Mouse (Mus musculus) gastrocnemius, postnatal 14 days (tissue): Measurements from ENCODE around the gene Slc4a4. TPM values are rescaled to one million over a fixed set of nuclear protein-coding genes. Genes with fewer than 3 reads are reported as not detected.

Experiments used
- DNase-seq: peaks from one replicate; pipeline ENCODE4 v3.0.0; 2021; ENCODE audit warnings: mixed read lengths
- intact Hi-C: fragments of 180-260 bp; cut with DNase I; formaldehyde crosslinking; loops from one replicate; pipeline ENCODE4 v1.15.1; 2025; ENCODE audit warnings: low total_unique reads
- total RNA-seq, 2 experiments: library from RNA; stranded (reverse); gene quantifications; 2 replicates each; pipeline ENCODE4 v1.2.3; 2021

The Slc4a4 gene
- total RNA-seq, 2 experiments from 2014 or later, result 4.7 to 6.0 TPM

DNA sequence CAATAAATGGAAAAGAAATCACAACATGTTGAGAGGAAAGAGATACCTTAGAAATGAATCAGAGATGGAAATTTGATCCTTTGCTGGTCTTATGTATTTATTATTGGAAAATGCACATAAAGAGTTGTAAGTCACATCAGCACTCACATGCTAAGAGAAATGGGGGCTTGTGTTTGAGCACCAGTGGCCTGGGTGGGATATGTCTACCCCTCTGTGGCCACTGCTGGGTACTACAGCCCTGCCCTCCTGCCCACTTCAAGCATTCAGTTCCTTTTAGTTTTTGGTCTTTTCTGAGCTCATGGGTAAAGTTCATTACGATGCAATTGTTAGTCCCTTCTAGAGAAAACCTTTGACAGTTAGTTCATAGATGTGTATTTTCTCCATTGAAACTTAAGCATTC is 335.0 kb downstream of the Slc4a4 start:
- peak; percentile 9 for DNase-seq
- intact Hi-C loops, result loop anchor here (2.0 to 5.0 kb wide), 2 partner anchors 295 to 429 kb away; no protein-coding TSS in a partner anchor

DNA sequence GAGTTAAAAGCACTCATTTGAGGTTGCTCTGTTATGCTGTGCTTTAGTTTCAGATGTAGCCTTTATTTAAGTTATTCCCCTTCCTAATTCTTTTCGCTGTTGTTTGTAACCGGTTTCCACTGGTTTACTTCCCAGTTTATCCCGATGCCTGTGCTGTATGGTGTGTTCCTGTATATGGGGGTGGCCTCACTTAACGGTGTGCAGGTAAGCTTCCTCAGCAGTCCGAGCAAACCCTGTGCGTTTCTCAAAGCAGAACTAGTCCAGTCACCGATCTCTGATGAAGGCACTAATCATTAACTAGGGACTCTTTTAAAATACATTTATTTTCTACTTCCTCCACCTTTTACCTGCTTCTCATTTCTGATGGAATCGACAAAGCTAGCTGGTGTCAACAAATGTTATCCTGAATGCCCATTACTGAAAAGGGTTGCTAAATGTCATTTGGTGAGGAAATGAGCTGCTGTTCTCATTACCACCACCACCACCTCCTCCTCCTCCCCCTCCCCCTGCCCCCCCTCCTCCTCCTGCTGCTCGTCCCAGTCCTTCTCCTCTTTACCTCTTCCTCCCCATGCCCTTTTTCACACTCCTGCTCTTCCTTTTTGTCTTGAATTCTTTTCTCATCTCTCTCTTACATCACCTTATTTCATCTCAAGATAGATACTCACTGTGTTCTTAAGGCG is 336.6 kb downstream of the Slc4a4 start:
- intact Hi-C loops, result loop anchor here (2.0 to 5.0 kb wide), 2 partner anchors 296 to 431 kb away; no protein-coding TSS in a partner anchor
- DNase-seq, result no peak

DNA sequence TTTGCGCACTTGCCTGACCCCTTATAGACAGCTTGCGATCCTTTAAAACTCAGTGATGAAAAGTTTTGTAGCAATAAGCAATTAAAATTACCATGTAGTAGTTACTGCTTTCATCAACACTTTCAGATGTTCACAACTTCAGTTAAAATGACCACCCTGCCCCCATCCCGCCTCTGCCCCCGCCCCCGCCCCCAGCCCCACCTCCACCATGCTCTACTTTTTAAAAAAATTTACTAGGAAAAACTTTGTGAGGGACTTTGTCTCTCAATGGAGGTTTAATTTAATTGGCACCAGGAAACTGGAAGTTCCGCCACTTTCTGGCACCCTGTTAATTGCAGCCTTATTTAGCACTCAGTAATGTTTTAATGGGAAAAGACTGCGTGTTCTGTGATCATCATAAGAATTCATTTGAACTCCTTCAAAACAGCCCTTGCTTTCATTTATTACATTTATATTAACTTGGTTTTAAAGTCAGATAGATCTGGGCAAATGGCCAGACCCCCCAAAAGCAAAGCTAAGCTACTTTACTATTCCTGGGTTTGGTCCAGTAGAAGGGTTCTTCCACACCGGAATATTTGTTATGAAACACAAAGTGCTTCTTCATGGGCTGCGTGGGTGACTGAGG is 337.2 kb downstream of the Slc4a4 start:
- DNase-seq, result no peak
- intact Hi-C loops, result loop anchor here (2.0 to 5.0 kb wide), 2 partner anchors 297 to 432 kb away; no protein-coding TSS in a partner anchor

DNA sequence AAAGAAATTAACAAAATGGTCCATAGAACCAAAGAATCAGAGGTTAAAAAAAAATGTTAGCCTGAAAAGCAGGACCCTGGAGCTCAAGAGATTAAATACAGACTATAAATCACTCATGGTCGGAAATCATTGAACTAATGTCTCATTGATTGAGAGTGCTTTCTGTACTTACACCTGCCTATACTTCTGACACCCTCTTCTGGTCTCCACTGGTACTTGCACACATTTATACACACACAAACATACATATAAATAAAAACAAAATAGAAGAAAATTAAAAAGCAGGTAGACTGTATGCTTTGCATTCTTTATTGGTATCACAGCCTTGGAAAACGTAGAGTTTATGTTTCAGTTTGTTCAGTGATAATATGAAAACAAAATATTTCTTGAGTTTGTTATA is 341.3 kb downstream of the Slc4a4 start:
- no peak for DNase-seq
- intact Hi-C loops, result no loop called here

DNA sequence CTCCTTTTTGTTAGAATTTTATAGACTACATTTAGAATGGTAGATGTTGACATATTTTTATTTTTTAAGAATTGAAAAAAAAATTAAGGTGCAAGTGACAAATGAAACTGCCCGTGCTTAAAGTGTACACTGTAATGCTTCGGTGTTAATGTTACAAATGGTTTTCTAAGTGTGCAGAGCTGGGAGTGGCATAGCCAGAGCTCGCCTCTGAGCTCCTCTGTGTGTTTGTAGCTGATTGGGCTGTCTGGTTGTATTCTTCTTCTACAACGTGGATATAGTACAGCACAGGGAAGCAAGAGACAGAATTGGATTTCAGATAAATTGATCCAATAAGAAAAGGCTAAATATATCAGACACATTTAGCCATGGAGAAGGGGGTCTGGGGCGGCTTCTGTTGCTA is 343.0 kb downstream of the Slc4a4 start:
- intact Hi-C loops, result no loop called here

DNA sequence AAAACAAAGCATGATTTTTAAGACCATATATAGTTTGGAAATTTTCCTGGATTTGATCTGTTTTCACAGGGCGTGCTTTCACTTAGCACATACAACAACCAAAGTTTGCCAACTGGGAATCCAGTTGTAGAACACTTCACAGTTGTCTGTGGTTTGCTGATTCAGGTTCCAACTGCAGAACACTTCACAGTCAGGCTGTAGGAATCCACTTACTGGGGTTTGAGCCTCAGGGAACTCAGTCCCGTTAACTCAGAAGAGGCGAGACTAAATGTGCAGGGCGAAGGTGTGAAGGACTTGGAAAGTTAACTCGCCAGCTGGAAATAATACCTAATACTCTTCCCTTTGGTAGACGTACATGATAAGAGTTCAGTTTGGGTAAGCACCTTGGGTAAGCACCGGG is 345.7 kb downstream of the Slc4a4 start:
- intact Hi-C loops, result no loop called here
- DNase-seq, result no peak

More for the DNA sequence above, 343.0 kb downstream of the Slc4a4 start:
- DNase-seq, result no peak

DNA sequence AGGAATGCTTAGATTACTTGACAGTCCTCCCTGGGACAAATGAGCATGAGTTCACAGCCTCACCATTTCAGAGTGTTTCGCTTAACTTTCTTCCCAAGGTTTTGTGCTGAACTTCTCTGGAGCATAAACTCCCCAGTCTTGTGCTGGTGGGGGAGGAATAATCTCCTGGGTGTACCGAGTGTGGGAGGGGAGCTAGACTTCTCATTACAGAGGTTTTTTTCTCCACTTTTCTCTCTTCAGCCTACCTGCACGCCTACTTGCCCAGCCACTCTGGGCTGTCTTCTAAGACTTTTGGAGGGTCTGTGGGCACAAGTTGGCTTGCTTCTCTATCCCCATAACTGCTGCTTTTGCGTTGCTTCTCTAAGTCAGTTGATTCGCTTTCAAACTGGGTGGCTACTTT is 365.2 kb downstream of the Slc4a4 start:
- DNase-seq, result no peak
- intact Hi-C loops, result no loop called here

DNA sequence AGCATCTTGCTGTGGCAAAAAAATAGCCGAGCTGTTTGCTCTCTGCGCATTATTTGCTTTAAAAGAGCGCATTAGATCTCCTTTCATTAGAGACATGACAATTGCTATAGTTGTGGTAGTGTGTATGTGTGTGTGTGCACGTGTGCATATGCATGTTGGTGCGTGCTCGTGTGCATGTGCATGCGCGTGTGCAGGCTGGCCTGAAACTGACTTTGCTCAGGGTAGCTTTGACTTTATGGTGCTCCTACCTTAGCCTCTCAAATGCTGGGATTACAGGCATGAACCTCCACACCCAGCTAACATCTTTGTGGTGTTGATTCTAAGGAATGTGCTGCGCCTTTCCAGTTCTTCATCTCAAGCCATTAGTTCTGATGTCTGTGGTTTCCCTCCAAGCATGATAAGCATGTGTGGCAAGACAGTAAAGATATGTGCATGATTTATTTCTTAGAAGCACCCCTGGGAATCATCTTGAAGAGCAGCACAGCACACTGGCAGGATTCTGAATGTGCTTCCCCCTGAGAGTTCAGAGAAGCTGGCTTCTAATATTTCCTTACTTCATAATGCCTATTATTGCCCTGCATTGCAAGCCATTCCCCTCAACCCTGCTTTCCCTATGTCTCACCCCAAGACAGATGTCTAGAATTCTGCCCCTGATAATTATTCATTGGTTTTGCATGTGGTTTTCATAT is 373.3 kb downstream of the Slc4a4 start:
- intact Hi-C loops, result no loop called here
- no peak for DNase-seq

DNA sequence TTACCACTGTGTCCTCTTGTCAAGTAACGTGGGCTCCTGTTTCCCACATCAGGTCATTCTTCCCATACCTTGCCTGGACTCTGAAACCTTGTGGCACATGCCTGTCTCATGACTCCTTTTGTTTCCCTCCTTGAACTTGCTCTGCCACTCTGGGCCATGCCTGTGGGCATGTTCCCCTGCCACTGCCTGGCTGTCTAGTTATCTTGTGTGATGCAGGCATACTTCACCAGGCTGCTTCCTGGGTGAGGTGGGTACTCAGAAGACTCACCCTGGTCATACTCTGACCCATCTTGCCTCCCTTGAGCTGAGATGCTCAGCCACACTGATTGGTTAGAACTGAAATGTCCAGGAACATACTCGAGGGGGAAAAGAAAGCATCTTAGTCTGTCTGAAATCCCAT is 390.4 kb downstream of the Slc4a4 start:
- intact Hi-C loops, result no loop called here
- DNase-seq, result no peak

DNA sequence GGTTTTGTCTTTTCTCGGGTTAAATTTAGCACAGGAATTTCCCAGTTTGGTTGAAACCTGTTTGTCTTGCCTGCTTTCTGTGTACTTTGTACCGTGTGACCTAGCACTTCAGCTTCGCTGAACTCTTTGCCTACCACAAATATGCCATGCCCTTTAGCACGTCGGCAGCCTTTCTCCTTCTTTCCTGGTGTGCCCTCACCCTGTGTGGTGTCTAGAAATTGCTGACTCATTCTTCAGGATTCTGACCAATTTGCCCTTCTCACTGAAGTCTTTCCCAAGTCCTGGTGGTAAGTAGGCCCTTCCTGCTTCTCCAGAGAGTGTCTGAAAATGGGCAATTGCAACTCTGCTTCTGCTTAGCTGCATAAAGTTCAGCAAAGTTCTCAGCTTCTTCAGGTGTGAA is 391.0 kb downstream of the Slc4a4 start:
- no peak for DNase-seq
- intact Hi-C loops, result no loop called here

DNA sequence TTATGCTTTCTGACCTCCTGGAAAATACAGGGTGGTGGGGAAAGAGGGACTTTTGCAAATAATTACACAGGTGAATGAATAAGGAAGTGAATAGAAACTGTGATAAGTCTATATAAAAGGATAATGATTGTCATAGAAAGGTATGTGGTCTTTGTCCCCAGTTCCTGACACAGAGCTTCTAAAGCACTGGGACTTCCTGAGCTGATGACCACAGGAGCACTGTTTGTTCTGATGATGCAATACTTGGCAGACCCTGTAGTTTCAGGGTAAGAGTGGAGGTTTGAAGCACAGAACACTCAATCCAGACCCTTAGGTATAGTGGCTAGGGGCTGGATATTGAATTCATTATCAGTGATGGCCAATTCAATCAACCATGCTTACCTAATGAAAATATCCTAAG is 391.7 kb downstream of the Slc4a4 start:
- intact Hi-C loops, result no loop called here
- DNase-seq, result no peak

DNA sequence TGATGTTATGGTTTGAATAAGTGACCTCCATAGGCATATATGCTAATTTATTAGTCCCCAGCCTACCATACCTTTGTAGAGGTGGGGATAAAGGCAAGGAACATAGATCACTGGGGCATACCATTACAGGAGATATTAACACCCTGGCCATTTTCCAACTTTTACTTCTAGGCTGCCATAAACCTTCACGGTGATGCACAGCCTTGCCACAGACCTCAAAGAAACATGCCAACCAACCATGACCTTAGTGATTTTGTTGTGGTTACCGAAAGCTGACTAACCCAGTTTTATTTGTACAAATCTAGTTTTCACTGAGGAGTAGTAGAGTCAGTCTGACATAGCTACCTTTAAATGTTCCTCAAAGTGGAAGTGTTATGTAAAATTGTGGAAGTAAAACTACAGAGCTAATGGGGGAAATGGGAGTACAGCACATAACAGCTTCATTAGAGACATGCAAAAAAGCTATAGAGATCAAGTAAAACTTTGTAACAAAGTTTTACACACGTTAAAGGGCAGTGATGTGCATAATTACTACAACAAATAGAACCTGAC is 393.8 kb downstream of the Slc4a4 start:
- intact Hi-C loops, result no loop called here
- DNase-seq, result no peak

Other genes starting within 250 kb of the Slc4a4 start
- 100 to 1,000 TPM; 112 to 120 TPM for gene Grsf1, start 210.6 kb upstream of the Slc4a4 start, total RNA-seq
- 10 to 100 TPM; 25.8 to 29.9 TPM for gene Mob1b, start 166.0 kb upstream of the Slc4a4 start, total RNA-seq
- gene Dck, start 121.8 kb upstream of the Slc4a4 start, total RNA-seq, result 1 to 10 TPM; 2.6 to 3.8 TPM